Mouse (Mus musculus) spleen, postnatal 36 days (tissue): ENCODE measurements around the gene F5.

Source experiments
- DNase-seq, 2 experiments: peaks; one replicate each; pipeline ENCODE4 v3.0.0; 2022; ENCODE audit warnings: low spot score in 2 of 2, mixed read lengths in 1 of 2

The F5 gene

DNA sequence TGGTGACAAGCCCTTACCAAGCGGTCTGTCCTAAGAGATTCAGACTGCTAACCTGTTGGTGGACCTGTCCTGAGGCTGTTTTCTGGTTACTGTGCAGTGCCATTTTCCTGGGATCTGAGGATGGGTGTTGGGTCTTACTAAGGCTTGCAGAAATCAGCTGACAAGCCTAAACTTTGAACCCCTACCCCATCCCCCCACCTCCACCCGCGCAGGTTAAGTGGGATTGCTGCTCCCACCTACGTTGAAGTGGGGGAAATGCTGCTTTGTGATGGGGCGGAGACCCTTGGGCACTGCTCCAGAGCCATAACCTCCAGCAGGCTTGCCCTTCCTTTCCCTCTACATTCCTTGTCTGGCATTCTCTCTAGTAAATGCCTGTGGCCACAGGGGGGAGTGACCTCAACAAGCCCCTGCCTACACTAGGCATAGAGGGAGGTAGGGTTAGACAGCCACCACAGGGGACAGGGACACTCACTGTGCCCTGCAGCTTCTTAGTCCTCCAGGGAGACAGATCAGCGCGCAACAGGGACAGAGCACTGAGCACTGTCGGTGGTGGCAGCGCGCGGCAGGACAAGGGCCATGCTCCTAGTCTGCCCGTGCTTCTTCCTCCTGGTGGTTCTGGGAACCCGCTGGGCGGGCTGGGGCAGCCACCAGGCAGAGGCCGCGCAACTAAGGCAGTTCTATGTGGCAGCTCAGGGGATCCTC, at the start of gene F5:
Gene F5 (plus strand): TSS at position 452 of the 702 bp plus-strand sequence.
- DNase-seq: no peak

DNA sequence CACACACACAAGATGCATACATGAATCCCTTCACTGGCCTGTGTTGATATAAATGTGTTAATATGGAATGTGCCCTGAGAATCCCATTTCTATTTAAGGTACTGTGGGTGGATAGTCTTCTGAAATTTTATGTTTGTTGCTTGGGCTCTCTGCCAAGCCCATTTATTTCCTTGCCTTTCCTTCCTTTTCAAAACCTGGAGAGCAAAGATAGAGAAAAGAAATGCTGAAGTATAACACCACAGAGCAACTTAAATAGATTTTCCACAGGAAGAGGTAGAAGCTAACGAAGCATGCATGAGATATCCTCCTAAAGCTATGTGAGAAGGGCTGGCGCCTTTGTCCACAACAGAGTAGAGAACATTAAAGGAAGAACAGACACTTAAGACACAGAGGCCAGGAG, 41.9 kb upstream of the F5 start:
- peak in 1 of 2 experiments; percentile 28 for DNase-seq

DNA sequence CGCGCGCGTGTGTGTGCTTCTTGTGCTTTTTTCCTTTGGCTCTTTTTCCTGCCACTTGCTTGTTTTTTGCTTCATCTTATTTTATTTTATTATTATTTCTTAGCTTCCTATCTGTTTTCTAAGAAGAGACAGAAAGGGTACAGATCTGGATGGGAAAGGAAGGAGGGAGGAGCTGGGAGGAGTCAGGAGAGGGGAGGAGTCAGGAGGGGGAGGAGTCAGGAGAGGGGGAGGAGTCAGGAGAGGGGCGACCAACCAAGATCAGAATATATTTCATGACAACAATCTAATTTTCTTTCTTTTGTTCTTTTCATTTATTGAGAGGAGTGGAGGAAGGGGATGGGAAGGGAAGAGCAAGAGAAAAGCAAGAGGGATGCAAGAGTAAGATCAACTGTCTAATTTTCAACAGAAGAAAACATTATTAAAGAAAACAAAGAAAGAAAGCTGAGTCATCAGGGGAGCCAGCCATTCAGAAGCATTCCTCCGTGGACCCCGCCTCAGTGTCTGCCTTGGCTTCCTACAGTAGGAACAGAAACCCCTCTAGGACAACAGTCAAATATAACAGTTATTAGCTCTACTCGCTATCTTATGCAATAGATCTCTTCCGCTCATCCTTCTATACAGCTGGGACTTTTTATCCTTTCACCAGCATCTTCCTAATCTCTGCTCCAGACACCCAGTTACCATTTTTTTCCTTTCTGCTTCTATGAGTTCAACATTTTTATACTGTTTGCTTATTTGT, 40.9 kb upstream of the F5 start:
- DNase-seq: no peak

DNA sequence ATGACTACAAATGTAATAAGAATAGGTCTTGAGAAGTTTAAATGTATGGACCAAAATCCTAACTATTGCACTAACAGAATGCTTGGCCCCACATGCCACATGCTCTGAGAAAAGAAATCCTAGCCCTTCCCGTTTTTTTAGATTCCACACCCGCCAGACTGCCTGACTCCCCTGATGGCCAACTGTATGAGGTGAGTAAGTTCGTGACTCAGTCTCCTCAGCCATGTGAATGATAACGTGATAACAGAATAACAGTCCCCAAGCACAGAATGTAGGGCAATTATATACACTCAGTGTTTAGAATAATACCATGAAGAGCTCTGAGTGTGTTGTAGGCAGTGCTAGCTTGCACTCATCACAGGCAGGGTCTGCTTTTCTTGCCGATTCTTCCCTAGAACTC, 37.4 kb upstream of the F5 start:
- DNase-seq: no peak

DNA sequence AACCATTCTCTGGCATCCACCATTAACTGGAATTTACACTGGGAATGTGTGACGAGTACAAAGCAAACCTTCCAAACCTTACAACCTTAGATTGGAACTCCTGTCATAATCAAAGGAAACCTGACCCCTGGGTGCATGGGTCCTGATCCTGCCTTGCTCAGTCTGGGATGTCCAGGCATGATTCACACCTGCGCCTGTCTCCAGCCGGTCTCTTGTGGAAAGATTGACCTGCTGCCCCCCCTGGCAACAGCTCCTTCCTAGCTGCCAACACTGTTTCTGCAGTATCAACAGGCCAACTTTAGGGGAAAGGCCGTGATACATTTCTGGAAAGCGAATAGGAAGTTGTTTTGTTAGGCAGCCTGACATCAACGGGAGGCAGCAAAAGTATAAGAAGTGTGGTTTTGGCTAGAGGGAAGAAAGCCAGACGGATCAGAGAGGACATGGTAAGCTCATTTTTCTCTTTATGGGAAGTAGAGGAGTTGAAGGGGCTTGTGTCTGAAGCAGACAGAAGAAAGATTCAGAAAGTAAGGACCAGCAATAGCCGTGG, 36.6 kb upstream of the F5 start, which contains the start of gene Selp:
Gene Selp (plus strand): TSS at position 318 of the 547 bp plus-strand sequence.
- DNase-seq: no peak

DNA sequence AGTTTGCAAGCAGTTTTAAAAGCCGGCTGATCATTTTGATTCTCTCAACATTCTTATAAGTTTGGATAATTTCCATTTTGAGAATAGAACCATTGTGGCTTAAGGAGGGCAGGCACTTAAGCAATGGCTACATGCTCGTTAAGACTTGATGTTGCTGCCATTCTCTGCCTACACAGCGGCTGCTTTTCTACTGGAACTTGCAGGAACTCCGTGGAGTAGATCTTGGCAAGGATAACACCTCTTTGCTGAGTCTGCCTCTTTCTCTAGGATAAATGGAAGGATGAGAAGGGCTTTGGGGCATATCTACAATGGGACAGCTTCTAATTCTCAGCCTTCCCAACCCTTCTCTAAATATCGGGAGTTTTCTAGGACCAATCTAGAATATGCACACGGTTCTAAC, 36.0 kb upstream of the F5 start:
- no peak for DNase-seq

DNA sequence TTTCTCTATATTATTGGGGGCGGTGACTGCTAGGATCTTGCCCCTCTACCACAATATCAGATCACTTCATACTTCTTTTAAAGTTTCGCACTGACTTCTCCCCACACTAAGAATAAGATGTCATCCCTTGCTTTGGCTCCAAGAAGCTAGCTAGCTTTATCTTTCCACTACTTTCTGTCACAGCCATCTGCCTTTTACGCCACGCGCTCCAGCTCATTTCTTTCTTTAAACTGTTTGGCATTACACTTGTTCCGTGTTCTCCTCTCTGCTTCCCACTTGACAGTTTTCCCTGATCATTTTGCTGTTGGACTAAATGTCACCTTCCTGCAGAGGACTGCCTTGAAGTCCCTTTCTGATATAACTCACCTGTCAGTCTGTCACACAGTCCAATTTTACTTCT, 33.8 kb upstream of the F5 start:
- DNase-seq: no peak

DNA sequence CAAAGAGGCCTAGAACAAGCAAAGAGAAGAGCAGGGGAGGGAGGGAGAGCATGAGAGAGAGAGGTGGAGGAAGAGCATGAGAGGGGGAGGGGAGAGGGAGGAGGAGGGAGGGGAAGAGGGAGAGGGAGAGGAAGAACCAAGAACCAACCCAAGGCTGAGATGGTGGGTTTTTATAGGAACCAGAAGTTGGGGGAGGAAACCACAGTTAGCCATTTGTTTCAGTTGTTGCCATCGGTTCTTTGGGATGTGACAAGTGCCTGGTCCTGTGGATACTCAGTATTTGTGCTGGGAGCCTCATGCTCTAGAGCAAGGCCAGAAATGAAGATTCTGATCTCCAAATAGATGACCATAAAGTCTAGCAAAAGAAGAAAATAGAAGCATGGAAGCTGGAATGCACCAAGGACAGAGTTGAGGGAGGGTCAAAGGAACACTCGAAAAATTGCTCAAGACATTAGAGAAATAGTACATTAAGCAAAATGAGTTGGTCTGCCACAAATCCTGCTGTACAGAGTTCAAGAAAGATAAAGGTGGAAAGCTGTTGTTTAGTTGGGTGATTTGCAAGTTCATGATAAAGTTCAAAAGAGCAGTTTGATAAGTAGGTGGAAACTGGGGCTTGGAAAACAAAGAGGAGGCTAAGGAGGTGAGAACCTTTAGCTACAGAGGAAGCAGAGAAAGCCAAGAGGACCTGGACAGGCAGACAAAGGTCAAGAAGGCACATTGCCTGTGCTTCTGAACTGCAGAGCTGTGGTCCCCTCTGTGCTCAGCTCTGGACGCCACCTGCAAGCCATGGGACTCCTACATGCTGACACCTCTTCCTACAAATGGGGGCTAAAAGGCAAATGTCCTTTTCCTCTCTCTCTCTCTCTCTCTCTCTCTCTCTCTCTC, 31.5 kb upstream of the F5 start:
- DNase-seq: no peak

DNA sequence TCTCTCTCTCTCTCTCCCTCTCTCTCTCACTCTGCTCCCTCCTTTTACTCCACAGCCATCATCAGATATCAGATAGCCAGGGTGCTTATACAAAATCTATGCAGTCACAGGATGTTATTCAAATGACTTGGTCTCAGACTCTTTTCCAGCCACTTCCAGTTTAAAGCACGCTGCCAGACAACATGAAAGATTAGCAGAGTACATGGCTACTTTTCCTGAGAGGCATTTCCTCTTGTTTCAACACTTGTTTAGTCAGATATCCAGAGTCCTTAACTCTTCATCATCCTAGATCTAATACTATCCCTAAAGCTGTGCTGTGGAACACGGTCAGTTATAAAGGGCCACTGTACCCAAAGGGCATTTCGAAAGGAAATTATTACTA, 30.9 kb upstream of the F5 start:
- DNase-seq: no peak

DNA sequence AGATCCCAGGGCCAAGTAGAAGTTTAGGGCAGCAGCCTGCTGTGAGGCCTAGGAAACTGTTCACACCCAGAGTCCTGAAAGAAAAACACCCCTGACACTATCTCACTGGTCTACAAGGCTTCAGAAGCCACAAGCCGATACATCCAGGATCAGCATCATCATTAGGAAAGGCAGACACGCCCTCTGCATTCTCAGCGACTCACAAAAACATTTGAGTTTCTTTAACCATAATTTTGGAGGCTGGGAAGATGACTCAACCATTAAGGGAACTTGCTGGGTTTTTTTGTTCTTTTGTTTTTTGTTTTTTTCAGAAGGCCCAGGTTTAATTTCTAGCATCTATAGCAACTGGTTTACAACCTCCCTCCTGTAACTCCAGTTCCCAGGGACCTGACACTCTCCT, 27.8 kb upstream of the F5 start:
- DNase-seq: no peak

DNA sequence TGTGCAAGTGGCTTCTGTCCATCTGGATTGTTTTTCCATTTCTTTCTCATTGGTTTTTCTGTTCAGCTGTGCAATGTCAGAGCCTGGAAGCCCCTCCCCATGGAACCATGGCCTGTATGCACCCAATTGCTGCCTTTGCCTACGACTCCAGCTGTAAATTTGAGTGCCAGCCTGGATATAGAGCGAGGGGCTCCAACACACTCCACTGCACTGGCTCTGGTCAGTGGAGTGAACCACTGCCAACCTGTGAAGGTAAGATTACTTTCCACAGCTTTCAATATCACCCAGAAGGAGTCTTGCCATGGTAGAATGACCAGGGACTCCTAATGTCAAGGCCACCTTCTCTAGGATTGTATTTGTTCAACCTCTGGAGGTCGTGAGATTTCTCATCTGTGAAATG, 21.6 kb upstream of the F5 start:
- DNase-seq: no peak

DNA sequence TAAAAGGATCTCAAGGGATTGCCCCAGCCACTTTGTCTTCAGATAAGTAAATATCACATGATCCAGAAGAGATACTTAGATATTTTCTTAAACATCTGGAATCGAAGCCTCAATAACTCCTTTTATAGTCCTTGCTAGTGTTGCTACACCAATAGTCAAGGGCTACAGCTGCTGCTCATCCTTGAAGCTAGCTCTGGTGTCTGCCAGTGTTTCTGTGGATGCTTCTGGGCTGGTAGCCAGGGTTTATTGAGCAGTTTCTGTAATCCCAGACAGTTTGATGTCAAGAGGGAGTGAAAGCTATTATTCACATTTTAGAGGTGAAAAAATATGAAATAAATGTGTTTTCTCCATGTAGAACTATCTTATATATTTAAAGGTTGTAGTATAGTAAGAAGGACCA, 19.0 kb upstream of the F5 start:
- no peak for DNase-seq

DNA sequence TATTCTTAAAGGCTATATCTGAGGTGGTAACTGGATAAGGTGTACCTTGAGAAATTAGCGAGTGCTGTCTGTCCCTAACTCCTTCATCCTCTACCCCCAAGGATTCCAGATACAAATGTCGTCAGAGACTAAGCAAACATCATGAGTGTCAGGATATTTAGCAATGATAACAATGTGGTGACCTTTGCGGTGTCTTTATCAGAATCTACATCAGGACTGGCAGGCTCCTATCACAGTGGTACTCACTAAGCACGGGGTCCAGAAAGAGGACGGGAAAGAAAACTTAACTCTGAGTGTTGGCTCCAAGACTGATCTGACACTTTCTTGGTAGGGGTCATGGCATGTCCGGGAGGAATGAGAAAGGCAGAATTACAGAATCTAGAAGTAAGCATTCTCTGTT, 17.5 kb upstream of the F5 start:
- no peak for DNase-seq

DNA sequence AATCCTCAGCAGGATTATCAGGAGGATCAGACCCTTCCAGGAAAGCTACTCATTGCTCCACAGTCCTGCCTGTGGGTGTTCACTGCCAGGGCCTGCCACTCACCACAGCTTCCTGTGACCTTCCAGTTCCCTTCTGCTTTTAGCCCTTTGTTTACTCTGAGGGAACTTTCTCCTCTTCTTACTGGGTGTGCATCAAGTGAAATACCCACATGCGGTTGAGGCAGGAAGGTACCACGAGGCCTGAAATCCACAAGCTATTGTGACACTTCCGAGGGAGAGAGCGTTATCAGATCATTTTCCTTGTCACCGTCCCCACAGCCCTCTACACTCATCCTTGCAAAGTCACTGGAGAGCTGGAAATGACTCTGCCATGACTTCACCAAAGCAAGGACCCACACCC, 16.3 kb upstream of the F5 start:
- peak; percentile 66 to 76 for DNase-seq

DNA sequence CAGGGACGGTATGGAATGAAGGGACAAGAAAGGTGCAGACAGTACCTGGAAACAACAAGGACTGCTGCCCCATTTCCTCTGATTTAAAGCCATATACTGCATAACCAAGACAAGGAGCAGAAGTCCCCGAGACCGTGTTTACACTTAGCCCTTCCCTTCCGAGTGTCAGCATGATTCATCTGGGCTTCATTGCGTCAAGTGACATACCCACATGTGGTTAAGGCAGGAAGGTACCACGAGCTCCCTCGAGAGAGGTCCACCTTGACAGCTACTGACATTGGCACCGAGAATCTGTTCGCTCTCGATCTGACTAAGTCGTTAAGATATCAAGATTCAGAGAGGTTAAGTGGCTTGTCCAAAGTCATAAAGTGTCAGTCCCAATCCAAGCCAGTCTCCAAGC, 15.7 kb upstream of the F5 start:
- peak; percentile 83 to 87 for DNase-seq

DNA sequence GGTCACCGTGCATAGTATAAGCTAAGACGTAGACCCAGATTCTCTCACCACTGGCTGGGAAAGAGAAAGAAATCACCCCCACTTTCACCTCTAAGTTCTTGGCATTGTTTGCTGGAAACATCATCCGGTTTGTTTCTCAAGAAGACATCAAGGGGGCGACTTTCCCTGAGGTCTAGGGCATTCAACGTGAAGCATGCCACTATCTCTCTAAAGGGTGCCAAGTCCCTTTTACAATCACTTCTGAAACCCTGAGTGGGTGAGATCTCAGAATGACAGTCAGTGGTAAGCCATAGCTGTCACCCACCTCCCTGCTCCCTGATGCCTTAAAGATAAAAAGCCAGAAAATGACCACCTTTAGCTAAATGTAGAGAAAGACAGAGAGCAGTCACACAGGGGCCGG, 15.0 kb upstream of the F5 start:
- no peak for DNase-seq

DNA sequence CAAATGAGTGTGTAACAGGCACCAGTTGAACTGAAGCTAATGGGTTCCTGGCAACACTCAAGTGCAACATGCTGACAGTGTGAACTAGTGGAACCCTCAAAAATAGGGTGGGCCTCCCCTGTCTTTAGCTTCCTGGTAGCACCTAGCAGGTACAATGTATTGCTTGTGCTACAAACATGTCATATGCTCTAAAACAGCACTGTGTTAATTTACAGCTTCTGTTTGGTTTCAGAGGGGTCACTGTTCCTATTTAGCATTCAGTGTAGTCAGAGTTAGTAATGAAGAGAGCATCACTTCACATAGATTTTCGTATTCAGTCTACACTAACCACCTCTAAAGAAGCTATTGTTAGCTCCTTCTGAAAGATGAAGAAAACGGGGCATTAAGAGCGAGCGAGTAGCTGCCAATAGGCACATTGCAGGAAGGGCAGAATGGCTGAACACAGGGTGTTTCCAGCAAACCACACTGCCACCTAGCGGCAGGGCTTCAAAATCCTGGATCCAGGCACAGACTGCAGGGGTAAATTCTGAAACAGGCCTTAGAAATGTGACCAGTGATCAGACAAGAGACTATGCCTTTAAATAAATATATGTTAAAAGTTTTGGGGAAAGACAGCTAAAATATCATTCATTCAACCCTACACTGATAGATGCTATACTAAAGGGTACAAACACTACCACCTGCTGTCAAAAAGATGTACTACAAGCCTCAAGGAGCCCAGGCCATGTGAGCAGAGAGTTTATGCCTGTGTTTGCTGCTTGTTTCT, 13.1 kb upstream of the F5 start:
- DNase-seq: peak; percentile 76 to 82

DNA sequence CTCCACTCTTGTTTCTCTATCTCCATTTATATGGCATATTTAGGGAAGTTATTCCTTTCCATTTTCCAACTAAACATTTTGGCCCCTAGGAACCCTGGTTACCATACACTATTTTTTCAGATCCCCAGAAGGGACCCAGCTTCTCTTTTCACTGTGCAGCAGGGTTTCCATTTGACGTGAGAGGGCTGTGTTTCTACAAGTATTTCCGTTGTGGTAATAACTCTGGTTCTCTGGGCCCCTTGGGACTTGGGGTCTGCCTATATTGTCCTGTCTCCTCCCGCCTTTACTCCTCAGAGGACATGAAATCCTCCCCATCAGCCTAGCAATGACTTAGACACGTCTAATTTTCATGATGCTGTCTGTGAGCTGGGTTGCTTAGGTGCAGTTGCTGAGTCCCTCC, 12.2 kb upstream of the F5 start:
- peak; percentile 57 to 64 for DNase-seq

DNA sequence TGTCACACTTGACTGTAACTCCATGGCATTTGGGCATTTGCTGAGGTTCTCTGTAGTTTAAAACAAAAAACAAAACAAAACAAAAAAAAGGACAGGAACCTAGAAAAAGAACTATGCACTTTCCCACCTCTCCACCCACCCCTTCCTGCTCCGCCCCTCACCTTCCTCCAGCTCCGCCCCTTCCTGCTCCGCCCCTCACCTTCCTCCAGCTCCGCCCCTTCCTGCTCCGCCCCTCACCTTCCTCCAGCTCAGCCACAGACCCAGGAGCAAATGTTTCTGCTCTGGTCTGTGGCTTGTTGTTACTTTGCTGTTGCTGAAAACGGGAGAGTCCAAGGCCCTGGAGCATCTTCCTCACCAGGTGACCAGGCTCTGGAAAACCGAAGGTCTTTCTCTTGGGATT, 2.6 kb upstream of the F5 start:
- DNase-seq: peak; percentile 45 to 55

DNA sequence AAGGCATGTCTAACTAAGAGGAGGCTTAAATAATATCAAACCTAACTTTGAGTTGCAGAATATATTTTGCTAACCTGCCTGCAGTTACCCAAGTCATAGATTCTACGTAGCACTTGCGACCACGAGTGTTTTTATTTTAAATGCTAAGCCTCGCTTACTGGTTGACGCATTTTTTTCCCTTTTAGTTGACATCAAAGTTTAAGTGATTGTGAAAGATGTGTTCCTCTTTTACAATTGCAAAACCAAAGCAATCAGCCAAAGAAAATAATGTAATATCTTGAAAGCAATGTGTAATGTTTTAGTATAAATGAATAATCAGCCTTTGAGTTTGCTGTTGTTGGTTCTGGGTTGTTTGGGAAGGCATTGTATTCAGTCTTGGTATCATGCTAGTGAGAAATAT, 1.2 kb downstream of the F5 start:
- no peak for DNase-seq

DNA sequence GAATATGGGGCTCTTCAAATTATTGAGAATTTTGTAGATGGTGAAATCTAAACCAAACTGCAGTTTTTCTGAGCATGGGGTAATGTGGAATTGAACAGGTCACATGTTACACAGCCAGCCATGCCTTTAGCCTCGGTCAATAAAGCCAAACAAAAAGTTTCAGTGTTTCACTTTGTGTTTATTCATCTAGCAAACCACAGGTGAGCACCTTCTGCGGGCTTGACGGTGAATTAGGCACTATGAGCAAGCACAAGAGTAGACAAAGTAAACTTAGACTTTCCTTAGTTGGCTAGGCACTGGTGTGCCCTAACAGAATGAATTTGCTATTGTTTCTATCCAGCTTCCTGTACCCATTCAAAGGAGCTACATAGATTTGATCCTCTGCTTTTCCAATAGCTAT, 3.3 kb downstream of the F5 start:
- DNase-seq: no peak

DNA sequence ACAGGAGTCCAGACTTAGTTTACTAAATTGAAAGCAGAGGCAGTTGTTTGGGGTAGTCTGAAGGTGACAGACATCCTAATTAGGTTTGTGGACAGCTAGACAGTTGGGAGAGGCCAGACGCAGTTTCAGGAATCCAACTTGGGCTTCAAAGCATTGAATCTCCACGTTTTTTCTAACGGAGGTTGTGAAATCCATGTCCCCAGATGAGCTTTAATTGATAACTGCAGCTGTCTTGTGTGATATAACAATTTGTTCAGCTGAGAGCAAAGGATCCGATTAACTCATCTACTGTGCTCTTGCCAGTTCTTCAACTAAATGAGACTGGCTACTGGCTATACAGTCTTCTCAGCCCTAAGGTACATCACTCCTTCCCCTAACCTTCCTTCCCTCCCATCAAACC, 6.9 kb downstream of the F5 start:
- no peak for DNase-seq
